Mouse (Mus musculus) CD4-positive helper T cell, adult 2 months (primary cell): ENCODE measurements around the gene Olfr1506.
"Not testable (repeated sequence)": the region's sequence is repeated elsewhere in the genome, so short reads cannot be mapped to it uniquely, and the experiment has no call there.

Experiments
- DNase-seq: peaks from one replicate; pipeline ENCODE4 v3.0.0-alpha.2; 2012; ENCODE audit warnings: low read depth, missing footprints, low spot score

Olfr1506 gene

DNA sequence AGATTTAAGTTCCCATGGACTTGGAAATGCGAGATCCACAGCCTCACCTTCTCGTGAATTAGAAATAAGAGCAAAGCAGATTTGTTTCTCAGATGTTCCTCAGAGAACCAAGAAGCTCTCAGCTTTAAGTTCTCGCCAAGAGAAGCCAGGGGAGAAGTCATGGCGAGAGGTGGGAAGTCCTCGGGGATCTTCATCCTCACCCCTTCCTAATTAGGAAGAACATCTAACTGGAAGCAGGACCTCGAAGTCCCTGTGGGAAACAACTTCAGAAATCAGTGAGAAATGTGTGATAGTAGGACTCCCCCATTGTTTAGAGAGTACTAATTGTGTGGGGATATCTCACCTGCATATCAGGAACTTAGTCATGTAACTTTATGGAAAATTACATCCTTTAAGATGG is at the start of gene Olfr1506:
Olfr1506 (minus strand) TSS at position 101 of the 400 bp plus-strand sequence.
- DNase-seq = not testable (repeated sequence)

DNA sequence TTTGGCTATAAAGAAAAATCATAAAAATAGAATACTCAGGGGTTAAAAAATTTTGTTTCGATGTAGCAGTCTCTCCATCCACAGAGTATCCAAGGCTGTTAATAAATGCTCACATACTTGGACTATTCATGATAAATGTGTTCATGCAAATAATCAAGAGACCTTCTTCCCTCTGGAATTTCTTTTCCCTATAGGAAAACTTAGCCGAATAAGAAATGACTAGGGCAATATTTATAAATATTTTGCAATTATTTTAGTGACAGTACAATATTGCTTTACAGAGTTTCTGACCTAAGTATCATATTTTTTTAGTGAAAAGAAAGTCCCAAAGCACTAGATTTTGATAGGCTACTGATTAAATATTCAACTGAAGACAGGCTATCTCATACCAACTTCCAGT is 46.6 kb upstream of the Olfr1506 start, which contains the start of gene Olfr1271:
Olfr1271 (minus strand) TSS at position 101 of the 400 bp plus-strand sequence.
- no peak for DNase-seq

DNA sequence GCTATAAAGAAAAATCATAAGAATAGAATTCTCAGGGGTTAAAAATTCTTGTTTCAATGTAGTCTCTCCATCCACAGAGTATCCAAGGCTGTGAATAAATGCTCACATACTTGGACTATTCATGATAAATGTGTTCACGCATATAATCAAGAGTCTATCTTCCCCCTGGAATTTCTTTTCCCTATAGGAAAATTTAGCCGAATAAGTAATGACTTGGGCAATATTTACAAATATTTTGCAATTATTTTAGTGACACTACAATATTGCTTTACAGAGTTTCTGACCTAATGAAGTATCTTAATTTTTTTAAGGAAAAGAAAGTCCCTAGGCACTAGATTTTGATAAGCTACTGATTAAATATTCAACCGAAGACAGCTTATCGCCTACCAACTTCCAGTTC is 33.2 kb upstream of the Olfr1506 start, which contains the start of gene Olfr142:
Olfr142 (minus strand) TSS at position 101 of the 400 bp plus-strand sequence.
- DNase-seq = no peak

DNA sequence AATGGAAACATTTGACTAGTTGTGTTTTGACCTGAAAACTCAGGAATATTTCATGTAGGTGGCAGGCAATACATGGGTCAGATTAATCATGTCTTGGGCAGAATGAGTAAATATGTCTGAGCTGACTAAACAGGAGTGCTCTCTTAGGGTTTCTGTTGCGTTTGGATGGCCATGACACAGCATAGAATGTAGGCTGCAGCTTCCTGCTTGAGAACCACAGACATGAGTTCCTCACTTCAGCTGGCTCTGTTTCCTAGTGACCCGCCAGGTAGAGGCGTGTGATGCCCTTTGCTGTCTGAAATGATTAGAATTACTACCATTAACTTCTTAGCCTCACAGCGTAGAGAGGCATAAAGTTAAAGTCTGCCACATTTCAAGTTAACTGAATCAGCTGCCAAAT is 24.7 kb downstream of the Olfr1506 start:
- DNase-seq = not testable (repeated sequence)

DNA sequence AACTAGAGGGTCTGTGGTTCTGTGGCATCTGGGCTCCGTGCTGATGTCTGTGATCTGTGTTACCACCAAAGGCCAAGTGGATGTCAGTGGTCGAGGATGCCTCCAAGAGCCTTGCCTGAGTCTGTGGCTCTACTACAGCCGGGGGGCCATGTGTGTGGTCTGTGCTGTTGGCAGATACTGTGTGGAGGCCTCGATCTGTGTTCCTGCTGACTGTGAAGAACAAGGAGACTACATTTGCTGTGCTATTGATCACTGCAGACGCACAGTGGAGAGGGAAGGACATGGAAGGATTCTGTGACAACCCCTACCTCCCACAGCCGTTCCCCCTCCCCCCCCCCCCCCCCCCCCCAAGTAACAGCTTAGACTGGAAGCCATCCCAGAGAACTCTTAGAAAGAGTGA is 29.0 kb downstream of the Olfr1506 start:
- DNase-seq = not testable (repeated sequence)

DNA sequence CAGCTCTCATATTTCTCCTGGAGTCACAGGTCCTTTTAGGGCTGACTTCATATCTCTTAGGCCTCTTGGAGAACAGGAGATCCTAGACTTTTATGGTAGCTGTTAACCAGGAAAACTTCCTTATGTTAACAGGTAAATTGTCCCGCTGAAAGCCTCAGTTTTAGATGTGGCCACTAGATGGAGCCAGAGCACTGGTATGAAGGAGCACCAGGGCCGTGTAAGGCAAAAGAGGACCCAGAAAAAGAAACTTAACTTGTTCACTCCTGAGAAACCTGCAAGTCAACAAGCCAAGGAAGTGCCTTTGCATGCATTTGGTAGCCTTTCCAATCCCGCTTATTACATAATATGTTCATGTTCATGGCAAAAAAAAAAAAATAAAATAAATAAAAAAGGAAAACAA is 29.5 kb downstream of the Olfr1506 start:
- not testable (repeated sequence) for DNase-seq

DNA sequence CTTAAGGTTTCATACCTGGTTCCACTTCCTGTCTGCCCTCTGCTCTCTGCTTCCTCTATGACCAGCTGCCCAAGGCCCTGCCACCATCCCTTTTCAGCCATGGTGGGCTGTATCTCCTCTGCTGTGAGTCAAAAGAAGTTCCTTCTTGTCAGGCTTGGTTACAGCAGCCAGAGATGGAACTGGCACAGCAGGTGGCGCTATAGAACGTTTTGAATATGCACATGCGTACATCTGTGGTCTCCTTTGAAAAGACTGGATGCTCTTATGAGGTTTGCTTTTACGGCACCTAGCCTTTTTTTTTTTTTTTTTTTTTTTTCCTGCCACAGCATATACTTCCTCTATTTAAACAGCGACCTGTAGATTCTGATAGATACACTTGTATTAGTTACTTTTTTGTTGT is 37.2 kb downstream of the Olfr1506 start:
- DNase-seq = not testable (repeated sequence)

DNA sequence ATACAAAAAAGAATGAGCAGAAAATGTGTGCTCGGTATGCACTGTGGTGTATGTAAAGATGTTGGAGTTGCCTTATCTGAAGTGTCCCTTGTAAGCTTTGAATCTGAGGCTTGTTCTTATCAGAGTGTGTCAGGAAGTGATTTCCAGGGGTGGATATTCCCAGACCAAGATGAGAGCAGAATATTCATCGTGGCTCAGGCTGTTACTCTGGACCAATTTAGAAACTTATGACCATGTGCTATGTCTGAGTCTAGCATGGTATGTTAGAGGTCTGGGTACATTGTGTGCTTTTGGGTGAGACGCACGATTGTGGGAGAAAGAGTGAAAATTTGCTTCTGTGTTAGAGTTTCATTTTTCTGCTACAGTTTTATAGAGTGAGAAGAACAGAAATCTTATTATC is 38.2 kb downstream of the Olfr1506 start:
- DNase-seq = not testable (repeated sequence)
